In genomic region chr1:83138721-83139120, GRCm38 (mm10) we compare ENCODE assay signal across 38 mouse cellular contexts. TPM values are rescaled to one million over a fixed set of nuclear protein-coding genes. Genes with fewer than 3 reads are reported as not detected.
"Had no signal": no experiment of that assay in that cellular context is flagged by ENCODE, and none has a peak within 500 bp of the region (broad histone marks: within the 10 kb centered on the region; RNA-seq: fewer than 3 reads in every experiment).

No protein-coding gene starts in this region.

- H3K4me2 ChIP-seq: heart, embryonic 11.5 days; heart, embryonic 13.5 days; heart, embryonic 15.5 days; hindbrain, embryonic 13.5 days; hindbrain, embryonic 15.5 days; kidney, embryonic 15.5 days; limb, embryonic 12.5 days; liver, embryonic 12.5 days had no signal

- ATAC-seq: hindbrain, postnatal 0 days; intestine, embryonic 16.5 days; liver, embryonic 12.5 days had no signal

- H3K36me3 ChIP-seq: heart, embryonic 13.5 days; heart, embryonic 15.5 days; hindbrain, embryonic 13.5 days; hindbrain, embryonic 15.5 days; kidney, embryonic 15.5 days; limb, embryonic 10.5 days; limb, embryonic 12.5 days; liver, embryonic 12.5 days had no signal

- H3K27ac ChIP-seq: heart, adult 2 months; heart, embryonic 13.5 days; heart, embryonic 15.5 days; hindbrain, embryonic 13.5 days; hindbrain, embryonic 15.5 days; hindbrain, postnatal 0 days; kidney, embryonic 15.5 days; kidney, postnatal 0 days; left cerebral cortex, adult 2 months; limb, embryonic 10.5 days; limb, embryonic 12.5 days; liver, embryonic 12.5 days had no signal

- H3K9ac ChIP-seq: heart, embryonic 13.5 days; heart, embryonic 15.5 days; hindbrain, embryonic 13.5 days; hindbrain, embryonic 15.5 days; kidney, embryonic 15.5 days; limb, embryonic 12.5 days; liver, embryonic 12.5 days had no signal

- DNase-seq: gastrocnemius, postnatal 14 days; gastrocnemius, postnatal 36 days; heart, adult 11 months; heart, adult 2 months; heart, postnatal 14 days; heart, postnatal 36 days; kidney, adult 11 months; kidney, adult 2 months; kidney, adult 9 months; kidney, postnatal 14 days; kidney, postnatal 36 days had no signal

- H3K4me1 ChIP-seq: heart, embryonic 13.5 days; heart, embryonic 15.5 days; hindbrain, embryonic 13.5 days; hindbrain, embryonic 15.5 days; kidney, embryonic 15.5 days; limb, embryonic 10.5 days; limb, embryonic 12.5 days; liver, embryonic 12.5 days had no signal

- H3K4me3 ChIP-seq: heart, adult 2 months; heart, embryonic 13.5 days; heart, embryonic 15.5 days; hindbrain, embryonic 13.5 days; hindbrain, embryonic 15.5 days; kidney, embryonic 15.5 days; left cerebral cortex, adult 2 months; limb, embryonic 10.5 days; limb, embryonic 12.5 days; liver, embryonic 12.5 days had no signal

- H3K27me3 ChIP-seq: heart, embryonic 13.5 days; heart, embryonic 15.5 days; hindbrain, embryonic 13.5 days; hindbrain, embryonic 15.5 days; kidney, embryonic 15.5 days; limb, embryonic 12.5 days; liver, embryonic 12.5 days had no signal

- H3K9me3 ChIP-seq: heart, embryonic 13.5 days; heart, embryonic 15.5 days; hindbrain, embryonic 13.5 days; hindbrain, embryonic 15.5 days; kidney, embryonic 15.5 days; limb, embryonic 10.5 days; limb, embryonic 12.5 days; liver, embryonic 12.5 days had no signal

RNA-seq across cellular contexts. Expression of gene Daw1, which starts 20.8 kb away (rescaled TPM):
- total RNA-seq: gastrocnemius, adult 18-20 months; gastrocnemius, adult 8-10 months; gastrocnemius, postnatal 14 days; gastrocnemius, postnatal 36 days; heart, adult 2 months; heart, postnatal 14 days; heart, postnatal 36 days; hematopoietic stem cell, adult 5-6 weeks; liver, adult 2 months had no signal
- polyA plus RNA-seq: heart, embryonic 11.5 days; heart, embryonic 13.5 days; heart, postnatal 0 days; intestine, embryonic 16.5 days; large intestine, adult 2 months; limb, embryonic 10.5 days; limb, embryonic 12.5 days; liver, adult 2 months; liver, embryonic 12.5 days had no signal

RNA-seq across cellular contexts. Expression of gene Ccl20, which starts 22.2 kb away (rescaled TPM):
- total RNA-seq: gastrocnemius, adult 18-20 months; gastrocnemius, adult 8-10 months; gastrocnemius, postnatal 14 days; gastrocnemius, postnatal 36 days; heart, adult 2 months; heart, postnatal 14 days; heart, postnatal 36 days; hematopoietic stem cell, adult 5-6 weeks; hindbrain, postnatal 0 days; layer of hippocampus, adult 18-20 months; layer of hippocampus, adult 8-10 months; layer of hippocampus, postnatal 10 days; layer of hippocampus, postnatal 25 days; left cerebral cortex, adult 2 months; left cerebral cortex, postnatal 14 days; left cerebral cortex, postnatal 36 days; liver, adult 2 months had no signal
- polyA plus RNA-seq: gonadal fat pad, adult 2 months; heart, embryonic 15.5 days; heart, postnatal 0 days; hindbrain, embryonic 11.5 days; hindbrain, embryonic 13.5 days; hindbrain, embryonic 15.5 days; hindbrain, postnatal 0 days; limb, embryonic 10.5 days; limb, embryonic 12.5 days; liver, adult 2 months had no signal
